Mouse (Mus musculus): ENCODE measurements at regions not wholly inside any gene's neighbourhood (a gene's known extent, or its start where the extent isn't known, plus 50 kb on each side); places are given as distances from the start of the nearest gene placed in this dataset.

GRCm38 (mm10) chr9:115559521-115559920 lies 249.3 kb upstream of the Stt3b start:
- no peak overlapping the region for H3K9ac ChIP-seq (replicated peaks; ENCODE audit: low read depth, low read length)
- no peaks in the 10 kb centered on the region for H3K27me3 ChIP-seq (ENCODE audit: control insufficient read depth, insufficient read depth, low read length)
- no peak overlapping the region for H3K27ac ChIP-seq (ENCODE audit: low read depth)
- DNase-seq (ENCODE audit: low spot score) (no peak), ATAC-seq (ENCODE audit: insufficient read depth, low read depth) (no peak)
- TF ChIP-seq CTCF (IDR thresholded peaks at IDR 0.05; ENCODE audit: low read depth) (no peak), EP300 (IDR thresholded peaks at IDR 0.05; ENCODE audit: low read depth) (no peak)
- 91% methylated on average over 5 of the region's 5 CpGs for WGBS
- H3K4me1 ChIP-seq (ENCODE audit: control insufficient read depth, insufficient read depth), result no peaks in the 10 kb centered on the region
- peaks cover 3% of the 10 kb centered on the region; the same call in 1 of the 2 replicates for H3K9me3 ChIP-seq (replicated peaks; ENCODE audit: control insufficient read depth, low read length)
- H3K36me3 ChIP-seq (replicated peaks; ENCODE audit: control insufficient read depth, insufficient read depth, low read length), result no peaks in the 10 kb centered on the region
- H3K4me3 ChIP-seq (ENCODE audit: low read depth, low read length), result no peak overlapping the region
- H3K4me2 ChIP-seq (ENCODE audit: low read depth, low read length), result no peak overlapping the region

- H3K27ac ChIP-seq (ENCODE audit: low read depth), result no peak overlapping the region
- H3K27me3 ChIP-seq (ENCODE audit: control insufficient read depth, insufficient read depth, low read length), result no peaks in the 10 kb centered on the region
- no peak overlapping the region for H3K9ac ChIP-seq (replicated peaks; ENCODE audit: low read depth, low read length)
- H3K9me3 ChIP-seq (replicated peaks; ENCODE audit: control insufficient read depth, low read length), result peaks cover 3% of the 10 kb centered on the region; the same call in 1 of the 2 replicates
- no peak overlapping the region for H3K4me3 ChIP-seq (ENCODE audit: low read depth, low read length)
- no peak for TF ChIP-seq CTCF (IDR thresholded peaks at IDR 0.05; ENCODE audit: low read depth)
- no peak for TF ChIP-seq EP300 (IDR thresholded peaks at IDR 0.05; ENCODE audit: low read depth)
- H3K4me1 ChIP-seq (ENCODE audit: control insufficient read depth, insufficient read depth), result no peaks in the 10 kb centered on the region
- ATAC-seq (ENCODE audit: insufficient read depth, low read depth) (no peak), DNase-seq (ENCODE audit: low spot score) (no peak)
- H3K4me2 ChIP-seq (ENCODE audit: low read depth, low read length), result no peak overlapping the region
- no peaks in the 10 kb centered on the region for H3K36me3 ChIP-seq (replicated peaks; ENCODE audit: control insufficient read depth, insufficient read depth, low read length)
- 87% methylated on average over 6 of the region's 6 CpGs for WGBS
Measured at GRCm38 (mm10) chr9:115561207-115561606, 251.0 kb upstream of the Stt3b start.

GRCm38 (mm10) chr9:115562783-115563182 lies 252.6 kb upstream of the Stt3b start:
- Histone ChIP-seq H3K4me2 (ENCODE audit: low read depth, low read length) (no peak overlapping the region), H3K36me3 (replicated peaks; ENCODE audit: control insufficient read depth, insufficient read depth, low read length) (no peaks in the 10 kb centered on the region), H3K4me3 (ENCODE audit: low read depth, low read length) (no peak overlapping the region), H3K9ac (replicated peaks; ENCODE audit: low read depth, low read length) (no peak overlapping the region), H3K27me3 (ENCODE audit: control insufficient read depth, insufficient read depth, low read length) (no peaks in the 10 kb centered on the region), H3K4me1 (ENCODE audit: control insufficient read depth, insufficient read depth) (no peaks in the 10 kb centered on the region), H3K9me3 (replicated peaks; ENCODE audit: control insufficient read depth, low read length) (peaks cover 3% of the 10 kb centered on the region; the same call in 1 of the 2 replicates), H3K27ac (ENCODE audit: low read depth) (no peak overlapping the region)
- no peak for ATAC-seq (ENCODE audit: insufficient read depth, low read depth)
- 63% methylated on average over 4 of the region's 4 CpGs for whole genome bisulfite sequencing
- TF ChIP-seq EP300 (IDR thresholded peaks at IDR 0.05; ENCODE audit: low read depth) (no peak), CTCF (IDR thresholded peaks at IDR 0.05; ENCODE audit: low read depth) (no peak)
- no peak for DNase-seq (ENCODE audit: low spot score)

- H3K27ac ChIP-seq (ENCODE audit: low read depth), result no peak overlapping the region
- 76% methylated on average over 1 of the region's 1 CpGs for WGBS
- no peak overlapping the region for H3K9ac ChIP-seq (replicated peaks; ENCODE audit: low read depth, low read length)
- DNase-seq (ENCODE audit: low spot score) (no peak), ATAC-seq (ENCODE audit: insufficient read depth, low read depth) (no peak)
- no peaks in the 10 kb centered on the region for H3K36me3 ChIP-seq (replicated peaks; ENCODE audit: control insufficient read depth, insufficient read depth, low read length)
- TF ChIP-seq EP300 (IDR thresholded peaks at IDR 0.05; ENCODE audit: low read depth) (no peak), CTCF (IDR thresholded peaks at IDR 0.05; ENCODE audit: low read depth) (no peak)
- H3K27me3 ChIP-seq (ENCODE audit: control insufficient read depth, insufficient read depth, low read length), result no peaks in the 10 kb centered on the region
- peaks cover 3% of the 10 kb centered on the region; the same call in 1 of the 2 replicates for H3K9me3 ChIP-seq (replicated peaks; ENCODE audit: control insufficient read depth, low read length)
- H3K4me2 ChIP-seq (ENCODE audit: low read depth, low read length), result no peak overlapping the region
- H3K4me3 ChIP-seq (ENCODE audit: low read depth, low read length), result no peak overlapping the region
- H3K4me1 ChIP-seq (ENCODE audit: control insufficient read depth, insufficient read depth), result peaks cover 4% of the 10 kb centered on the region; the same call in 1 of the 2 replicates
Measured at GRCm38 (mm10) chr9:115564366-115564765, 254.1 kb upstream of the Stt3b start.

- Histone ChIP-seq H3K4me1 (ENCODE audit: control insufficient read depth, insufficient read depth) (peaks cover 4% of the 10 kb centered on the region; the same call in 1 of the 2 replicates), H3K9ac (replicated peaks; ENCODE audit: low read depth, low read length) (no peak overlapping the region), H3K4me3 (ENCODE audit: low read depth, low read length) (no peak overlapping the region), H3K4me2 (ENCODE audit: low read depth, low read length) (no peak overlapping the region), H3K36me3 (replicated peaks; ENCODE audit: control insufficient read depth, insufficient read depth, low read length) (no peaks in the 10 kb centered on the region), H3K27ac (ENCODE audit: low read depth) (no peak overlapping the region), H3K9me3 (replicated peaks; ENCODE audit: control insufficient read depth, low read length) (no peaks in the 10 kb centered on the region), H3K27me3 (ENCODE audit: control insufficient read depth, insufficient read depth, low read length) (no peaks in the 10 kb centered on the region)
- 34% methylated on average over 7 of the region's 7 CpGs for WGBS
- no peak for ATAC-seq (ENCODE audit: insufficient read depth, low read depth)
- TF ChIP-seq EP300 (IDR thresholded peaks at IDR 0.05; ENCODE audit: low read depth) (no peak), CTCF (IDR thresholded peaks at IDR 0.05; ENCODE audit: low read depth) (no peak)
- DNase-seq (ENCODE audit: low spot score), result no peak
Measured at GRCm38 (mm10) chr9:115568693-115569334, 258.6 kb upstream of the Stt3b start.

GRCm38 (mm10) chr9:115570998-115571397 lies 260.8 kb upstream of the Stt3b start:
- no peaks in the 10 kb centered on the region for H3K27me3 ChIP-seq (ENCODE audit: control insufficient read depth, insufficient read depth, low read length)
- H3K9ac ChIP-seq (replicated peaks; ENCODE audit: low read depth, low read length), result no peak overlapping the region
- TF ChIP-seq CTCF (IDR thresholded peaks at IDR 0.05; ENCODE audit: low read depth) (no peak), EP300 (IDR thresholded peaks at IDR 0.05; ENCODE audit: low read depth) (no peak)
- no peak overlapping the region for H3K27ac ChIP-seq (ENCODE audit: low read depth)
- H3K36me3 ChIP-seq (replicated peaks; ENCODE audit: control insufficient read depth, insufficient read depth, low read length), result no peaks in the 10 kb centered on the region
- DNase-seq (ENCODE audit: low spot score), result no peak
- no peak for ATAC-seq (ENCODE audit: insufficient read depth, low read depth)
- WGBS, result 83% methylated on average over 4 of the region's 4 CpGs
- no peaks in the 10 kb centered on the region for H3K9me3 ChIP-seq (replicated peaks; ENCODE audit: control insufficient read depth, low read length)
- H3K4me2 ChIP-seq (ENCODE audit: low read depth, low read length), result no peak overlapping the region
- H3K4me3 ChIP-seq (ENCODE audit: low read depth, low read length), result no peak overlapping the region
- peaks cover 4% of the 10 kb centered on the region; the same call in 1 of the 2 replicates for H3K4me1 ChIP-seq (ENCODE audit: control insufficient read depth, insufficient read depth)
